Mouse (Mus musculus) neutrophil, adult 5-6 weeks (primary cell): ENCODE data around the gene Adgrb3. TPM values are rescaled to one million over a fixed set of nuclear protein-coding genes. Genes with fewer than 3 reads are reported as not detected.
"Not testable (repeated sequence)": the region's sequence is repeated elsewhere in the genome, so short reads cannot be mapped to it uniquely, and the experiment has no call there.

Experiments
- ATAC-seq: fragments of 151-379, 151-347 bp; 2 replicates; pipeline ENCODE4 v1.8.0; 2017; ENCODE audit warnings: mild to moderate bottlenecking, moderate TSS enrichment; ENCODE audit not compliant: insufficient number of reproducible peaks, poor library complexity, low FRiP score, severe bottlenecking; ENCODE audit errors: extremely low read depth
- total RNA-seq: library from RNA; stranded (forward); fragments of 200-1000 nt; gene quantifications from 2 replicates; pipeline ENCODE4 v1.2.3, GENCODE M21; 2017

The Adgrb3 gene
- total RNA-seq, 1 experiment from 2014 or later = 0.23 TPM

DNA sequence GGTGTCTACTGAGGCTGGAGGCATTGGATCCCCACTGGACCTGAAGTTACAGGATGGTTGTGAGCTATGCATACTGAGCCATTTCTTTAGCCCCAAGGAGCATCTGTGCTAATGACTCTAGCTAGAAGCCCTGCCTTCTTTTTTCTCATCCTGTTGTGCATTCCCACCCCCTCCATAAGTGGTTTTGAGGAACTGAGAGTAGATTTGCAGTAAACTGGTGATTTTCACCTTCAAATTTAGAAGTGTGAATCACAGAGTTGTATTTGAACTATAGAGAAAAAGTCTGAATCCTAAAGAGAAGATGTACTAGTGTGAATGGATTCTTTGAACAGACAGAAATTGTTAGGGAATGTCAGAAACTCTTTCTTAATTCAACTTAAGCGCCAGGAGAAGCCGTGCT is 750.1 kb downstream of the Adgrb3 start:
- ATAC-seq = no peak

GRCm38 (mm10) chr1:25075952-25076351 is 753.6 kb downstream of the Adgrb3 start:
- ATAC-seq = no peak

- no peak for ATAC-seq
These were observed 765.5 kb downstream of the Adgrb3 start for GRCm38 (mm10) chr1:25063964-25064363.

GRCm38 (mm10) chr1:25060935-25061334 is 768.6 kb downstream of the Adgrb3 start:
- no peak for ATAC-seq

- no peak for ATAC-seq
These were observed 769.3 kb downstream of the Adgrb3 start for GRCm38 (mm10) chr1:25060191-25060590.

GRCm38 (mm10) chr1:25057656-25058055 is 771.9 kb downstream of the Adgrb3 start:
- ATAC-seq = no peak

- no peak for ATAC-seq
These were observed 772.3 kb downstream of the Adgrb3 start for GRCm38 (mm10) chr1:25057212-25057611.

GRCm38 (mm10) chr1:25042091-25042490 is 787.4 kb downstream of the Adgrb3 start:
- ATAC-seq = no peak

- no peak for ATAC-seq
These were observed 795.3 kb downstream of the Adgrb3 start for GRCm38 (mm10) chr1:25034161-25034560.

DNA sequence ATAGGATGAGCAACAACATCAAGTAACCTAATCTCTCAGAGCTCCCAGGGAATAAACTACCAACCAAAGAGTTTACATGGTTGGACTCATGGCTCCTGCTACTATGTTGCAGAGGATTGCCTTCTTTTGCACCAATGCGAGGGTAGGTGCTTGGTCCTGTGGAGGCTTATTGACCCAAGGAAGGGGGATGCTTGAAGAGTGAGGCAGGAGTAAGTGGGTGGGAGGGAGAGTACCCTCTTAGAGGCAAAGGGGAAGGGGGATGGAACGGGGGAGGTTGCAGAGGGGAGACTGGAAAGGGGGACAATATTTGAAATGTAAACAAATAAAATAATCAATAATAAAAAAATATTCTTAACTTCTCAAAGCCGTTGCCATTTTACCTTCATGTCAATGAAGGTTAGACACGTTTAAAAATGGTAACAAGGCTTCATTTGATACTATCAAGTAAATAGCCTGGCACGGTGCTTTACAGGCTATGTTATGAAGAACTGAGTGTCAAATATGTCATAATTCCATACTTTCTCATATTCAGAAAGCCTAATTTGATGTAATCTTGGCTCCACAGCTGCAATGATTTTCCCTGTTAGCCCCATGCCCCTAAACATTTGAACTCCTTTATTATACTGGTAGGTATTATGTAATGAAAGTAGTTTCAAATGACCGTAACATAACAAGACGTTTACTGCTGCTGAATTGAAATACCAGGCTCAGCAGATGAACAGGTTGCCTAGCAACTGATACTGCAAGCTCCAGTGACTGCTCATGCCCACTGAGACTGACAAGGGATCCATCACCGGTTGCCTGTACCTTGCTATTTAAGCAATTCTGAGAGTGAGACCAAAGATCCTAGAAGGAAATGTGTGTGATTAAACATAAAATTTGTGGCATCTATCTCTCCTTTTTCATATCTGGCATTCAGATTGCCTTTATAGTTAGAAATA is 796.1 kb downstream of the Adgrb3 start:
- no peak for ATAC-seq

- ATAC-seq = no peak
These were observed 806.4 kb downstream of the Adgrb3 start for GRCm38 (mm10) chr1:25023156-25023555.

DNA sequence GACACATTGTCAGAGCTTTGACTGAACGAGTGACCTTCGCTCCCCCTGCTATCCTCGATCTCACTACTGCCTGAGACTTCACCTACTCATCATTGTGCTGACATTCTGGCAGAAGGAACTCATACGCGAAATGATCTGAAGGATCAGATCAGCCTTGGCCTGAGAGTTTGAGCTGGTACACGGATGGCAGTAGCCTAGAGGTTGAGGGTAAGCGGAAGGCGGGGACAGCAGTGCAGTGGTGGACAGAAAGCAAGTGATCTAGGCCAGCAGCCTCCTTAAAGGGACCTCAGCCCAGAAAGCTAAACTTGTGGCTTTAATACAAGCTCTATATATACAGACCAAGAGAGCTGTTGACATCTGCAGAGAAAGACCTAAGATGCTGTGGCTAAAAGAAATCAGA is 811.7 kb downstream of the Adgrb3 start:
- not testable (repeated sequence) for ATAC-seq
